Mouse (Mus musculus): ENCODE data around the gene Zfp36l1.

GRCm38 (mm10) chr12:80092787-80093186, 20.0 kb downstream of the Zfp36l1 start:
- TF ChIP-seq CTCF (IDR thresholded peaks at IDR 0.05; ENCODE audit: extremely low read depth, insufficient read depth, low read length) (no peak), POLR2A (IDR thresholded peaks at IDR 0.05; ENCODE audit: extremely low read depth, insufficient read depth, low read length) (no peak)

All from cortical plate, adult 2 months (tissue).